Mouse (Mus musculus): ENCODE results near the gene Plekhg6.

- TF ChIP-seq CTCF (IDR thresholded peaks at IDR 0.05) (no peak), EP300 (IDR thresholded peaks at IDR 0.05) (no peak; the same call in 1 of the 2 replicates)
Observed at GRCm38 (mm10) chr6:125429741-125430140, 49.1 kb upstream of the Plekhg6 start.

Measured in lung, postnatal 0 days (tissue).